Mouse (Mus musculus): Measurements from ENCODE around the gene Gm20517.
"Not testable (repeated sequence)": the region's sequence is repeated elsewhere in the genome, so short reads cannot be mapped to it uniquely, and the experiment has no call there.

The Gm20517 gene

GRCm38 (mm10) chr17:47596839-47597164, 14.6 kb upstream of the Gm20517 start:
- no peak for DNase-seq (ENCODE audit: low spot score)

- DNase-seq (ENCODE audit: low spot score): no peak
Measured at GRCm38 (mm10) chr17:47597261-47597660, 14.1 kb upstream of the Gm20517 start.

DNA sequence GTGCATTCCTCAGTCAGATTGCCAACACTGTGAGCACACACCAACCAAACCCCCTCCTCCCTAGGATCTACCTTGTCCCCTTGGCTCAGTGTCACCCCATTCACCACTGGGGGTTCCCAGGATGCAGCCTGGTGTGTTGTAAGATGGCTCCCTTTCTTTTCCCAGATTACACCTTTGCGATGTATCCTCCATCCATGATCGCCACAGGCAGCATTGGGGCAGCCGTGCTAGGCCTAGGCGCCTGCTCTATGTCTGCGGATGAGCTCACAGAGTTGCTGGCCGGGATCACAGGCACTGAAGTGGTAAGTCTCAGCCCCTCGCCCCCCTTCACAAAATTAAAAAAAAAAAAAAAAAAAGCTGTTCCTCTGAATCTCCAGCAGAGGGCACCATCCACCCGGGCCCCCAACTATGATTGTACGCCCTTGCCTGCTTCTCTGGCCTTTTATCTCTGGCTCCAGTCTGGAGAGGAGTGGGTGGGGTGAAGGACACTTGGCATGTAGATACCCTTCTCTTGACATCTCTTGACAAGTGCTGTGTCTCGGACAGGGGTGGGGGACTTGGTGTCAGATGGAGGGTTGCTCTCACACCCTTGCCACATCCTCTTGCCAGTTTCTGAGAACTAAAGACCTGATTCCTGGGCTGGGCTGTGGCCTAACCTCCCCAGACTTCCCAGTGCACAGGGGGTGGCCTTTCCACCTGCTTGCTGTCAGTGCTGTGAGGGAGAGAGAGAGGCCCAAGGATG, 13.4 kb upstream of the Gm20517 start:
- no peak for DNase-seq (ENCODE audit: low spot score)

DNA sequence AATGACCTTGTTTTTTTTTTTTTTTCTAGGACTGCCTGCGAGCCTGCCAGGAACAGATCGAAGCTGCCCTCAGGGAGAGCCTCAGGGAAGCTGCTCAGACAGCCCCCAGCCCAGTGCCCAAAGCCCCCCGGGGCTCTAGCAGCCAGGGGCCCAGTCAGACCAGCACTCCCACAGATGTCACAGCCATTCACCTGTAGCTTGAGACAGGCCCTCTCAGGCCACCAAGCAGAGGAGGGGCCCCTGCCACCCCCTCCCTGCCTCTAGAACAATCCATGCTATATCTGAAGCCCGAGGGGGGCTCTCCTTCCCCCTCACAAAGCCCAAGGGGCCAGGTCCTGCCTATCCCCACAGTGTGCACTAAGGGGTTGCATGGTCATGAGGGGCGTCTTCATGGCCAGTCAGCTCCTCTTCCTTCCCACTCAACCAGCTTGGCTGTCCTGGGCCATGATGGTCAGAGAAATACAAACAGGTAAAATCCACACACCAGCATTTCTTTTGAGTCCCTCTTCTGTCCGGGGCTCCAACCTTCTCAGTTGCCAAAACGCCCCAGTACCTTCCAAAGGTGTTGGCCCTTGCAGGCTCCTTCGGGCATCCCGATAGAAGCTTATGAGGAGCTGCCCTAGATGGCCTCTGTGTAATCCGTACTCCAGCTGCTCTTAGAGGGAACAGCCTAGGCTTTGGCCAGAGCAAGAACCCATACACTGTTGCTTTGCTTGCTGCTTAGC, 12.6 kb upstream of the Gm20517 start:
- not testable (repeated sequence) for DNase-seq (ENCODE audit: low spot score)

DNA sequence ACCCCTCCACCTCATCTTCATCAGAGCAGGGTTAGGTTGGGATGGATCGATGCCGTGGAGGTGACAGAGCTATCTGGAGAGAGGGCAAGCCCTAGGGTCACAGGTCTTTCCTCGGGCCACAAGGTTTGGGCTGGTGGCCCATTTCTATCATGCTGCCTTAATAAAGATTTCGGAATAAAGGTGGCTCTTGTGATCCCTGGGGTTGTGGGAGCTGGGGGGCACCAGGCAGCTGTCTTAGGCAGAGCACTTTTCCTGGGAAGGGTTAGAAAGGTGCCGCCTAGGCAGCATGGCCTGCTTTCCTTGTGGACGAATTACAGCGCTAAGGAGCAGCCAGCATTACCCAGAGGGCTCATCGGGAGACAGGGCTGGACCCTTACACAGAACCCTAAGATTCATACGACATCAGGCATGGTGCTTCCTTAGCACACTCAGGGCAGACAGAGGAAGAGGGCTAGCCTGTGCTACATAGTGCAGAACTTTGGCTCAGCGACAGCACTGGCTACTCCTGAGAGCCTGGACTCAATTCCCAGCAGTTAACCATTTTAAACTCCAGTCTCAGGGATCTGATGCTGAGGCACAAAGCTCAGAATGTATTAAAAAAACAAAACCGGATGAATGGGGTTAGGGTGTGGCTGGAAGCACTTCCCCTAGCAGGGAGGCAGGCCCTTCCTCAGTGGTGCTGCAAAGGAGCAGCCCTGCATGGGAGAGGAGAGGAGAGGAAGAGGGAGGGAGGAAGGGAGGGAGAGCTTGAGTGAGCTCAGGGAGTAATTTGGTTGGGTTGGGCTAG, 11.7 kb upstream of the Gm20517 start:
- DNase-seq (ENCODE audit: low spot score): no peak

GRCm38 (mm10) chr17:47600601-47601388, 10.6 kb upstream of the Gm20517 start:
- no peak for DNase-seq (ENCODE audit: low spot score)

GRCm38 (mm10) chr17:47601389-47601755, 10.0 kb upstream of the Gm20517 start:
- no peak for DNase-seq (ENCODE audit: low spot score)

DNA sequence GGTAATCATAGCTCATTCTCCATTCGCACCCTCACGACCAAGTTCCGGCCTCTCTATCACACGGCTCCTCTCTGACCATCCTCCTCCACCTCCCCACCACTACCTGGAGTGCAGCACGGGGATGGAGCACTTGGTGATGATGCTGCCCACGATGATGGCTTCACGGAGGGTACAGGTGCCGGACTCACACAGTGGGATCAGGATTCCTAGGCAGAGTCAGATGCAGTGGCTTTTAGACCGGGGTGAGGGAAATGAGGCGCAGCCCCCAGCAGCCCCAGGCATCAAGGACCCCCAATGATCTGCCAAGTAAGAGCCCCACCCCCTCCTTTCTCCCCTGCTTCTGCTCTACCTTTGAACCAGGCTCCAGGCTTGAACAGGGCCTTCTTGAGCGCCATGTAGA, 9.1 kb upstream of the Gm20517 start:
- no peak for DNase-seq (ENCODE audit: low spot score)

DNA sequence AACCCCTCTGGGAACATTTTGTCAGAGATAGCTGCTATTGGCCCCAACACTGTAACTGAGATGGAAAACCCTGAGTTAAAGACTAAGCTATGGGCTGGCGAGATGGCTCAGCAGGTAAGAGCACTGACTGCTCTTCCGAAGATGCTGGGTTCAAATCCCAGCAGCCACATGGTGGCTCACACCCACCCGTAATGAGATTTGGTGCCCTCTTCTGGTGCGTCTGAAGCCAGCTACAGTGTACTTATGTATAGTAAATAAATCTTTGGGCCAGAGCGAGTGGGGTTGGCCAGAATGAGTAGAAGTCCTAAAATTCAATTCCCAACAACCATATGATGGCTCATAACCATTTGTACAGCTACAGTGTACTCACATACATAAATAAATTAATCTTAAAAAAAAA, 5.2 kb upstream of the Gm20517 start:
- no peak for DNase-seq (ENCODE audit: low spot score)

GRCm38 (mm10) chr17:47609182-47609581, 2.2 kb upstream of the Gm20517 start:
- no peak for DNase-seq (ENCODE audit: low spot score)

GRCm38 (mm10) chr17:47611661-47611982, 233 bp downstream of the Gm20517 start:
- DNase-seq (ENCODE audit: low spot score): no peak

- no peak for DNase-seq (ENCODE audit: low spot score)
Measured at GRCm38 (mm10) chr17:47614018-47614417, 2.6 kb downstream of the Gm20517 start.

GRCm38 (mm10) chr17:47616119-47616518, 4.7 kb downstream of the Gm20517 start:
- DNase-seq (ENCODE audit: low spot score): no peak

GRCm38 (mm10) chr17:47616652-47617051, 5.3 kb downstream of the Gm20517 start:
- no peak for DNase-seq (ENCODE audit: low spot score)

GRCm38 (mm10) chr17:47617605-47618307, 6.4 kb downstream of the Gm20517 start:
- no peak for DNase-seq (ENCODE audit: low spot score)

DNA sequence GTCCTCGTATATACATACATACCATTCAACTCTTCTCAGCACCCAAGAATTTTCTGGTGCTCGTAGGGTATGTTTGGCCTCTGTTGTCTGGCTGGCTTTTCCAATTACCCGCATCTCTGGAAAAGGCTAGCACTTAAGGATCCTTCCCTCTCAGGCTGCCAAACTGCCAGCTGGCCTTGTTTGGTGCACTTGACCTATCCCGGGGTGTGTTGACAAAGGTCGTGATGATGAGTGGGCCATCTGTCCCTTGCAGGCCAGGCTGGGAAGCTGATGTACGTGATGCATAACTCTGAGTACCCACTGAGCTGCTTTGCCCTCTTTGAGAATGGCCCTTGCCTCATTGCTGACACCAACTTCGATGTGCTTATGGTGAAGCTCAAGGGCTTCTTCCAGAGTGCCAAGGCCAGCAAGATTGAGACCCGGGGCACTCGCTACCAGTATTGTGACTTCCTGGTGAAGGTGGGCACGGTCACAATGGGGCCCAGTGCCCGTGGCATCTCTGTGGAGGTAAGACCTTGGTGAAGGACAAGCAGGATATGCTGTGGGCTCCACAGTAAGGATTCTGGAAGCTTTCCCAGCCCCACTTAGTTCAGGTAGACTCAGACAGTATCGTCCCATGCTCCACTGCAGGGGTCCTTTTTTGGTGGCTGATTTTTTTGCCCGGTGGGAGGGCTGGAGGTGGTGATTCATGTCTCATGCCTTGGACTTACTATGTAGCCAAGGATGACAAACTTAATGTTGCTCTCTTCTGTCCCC, 7.3 kb downstream of the Gm20517 start:
- DNase-seq (ENCODE audit: low spot score): no peak

GRCm38 (mm10) chr17:47622912-47623554, 11.6 kb downstream of the Gm20517 start:
- no peak for DNase-seq (ENCODE audit: low spot score)

- not testable (repeated sequence) for DNase-seq (ENCODE audit: low spot score)
Measured at GRCm38 (mm10) chr17:47624572-47624971, 13.2 kb downstream of the Gm20517 start.

DNA sequence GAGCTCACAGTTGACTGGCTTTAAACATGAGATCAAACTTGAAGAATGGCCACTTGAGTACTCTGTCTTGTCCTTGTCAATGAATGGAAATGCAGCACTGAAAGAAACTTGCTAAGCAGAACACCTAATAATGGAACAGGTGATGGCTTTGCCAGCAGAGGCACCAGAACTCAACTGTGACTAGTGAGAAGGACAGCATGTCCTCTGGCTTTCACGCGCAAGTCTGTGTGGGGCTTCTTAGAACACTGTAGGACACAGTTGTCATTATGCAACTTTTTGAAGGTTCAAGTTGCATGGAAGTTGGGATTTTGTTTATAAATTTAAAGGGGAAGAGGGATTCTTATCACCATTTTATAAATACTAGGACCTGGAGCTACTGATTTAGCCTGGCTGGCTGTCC, 13.7 kb downstream of the Gm20517 start:
- no peak for DNase-seq (ENCODE audit: low spot score)

DNA sequence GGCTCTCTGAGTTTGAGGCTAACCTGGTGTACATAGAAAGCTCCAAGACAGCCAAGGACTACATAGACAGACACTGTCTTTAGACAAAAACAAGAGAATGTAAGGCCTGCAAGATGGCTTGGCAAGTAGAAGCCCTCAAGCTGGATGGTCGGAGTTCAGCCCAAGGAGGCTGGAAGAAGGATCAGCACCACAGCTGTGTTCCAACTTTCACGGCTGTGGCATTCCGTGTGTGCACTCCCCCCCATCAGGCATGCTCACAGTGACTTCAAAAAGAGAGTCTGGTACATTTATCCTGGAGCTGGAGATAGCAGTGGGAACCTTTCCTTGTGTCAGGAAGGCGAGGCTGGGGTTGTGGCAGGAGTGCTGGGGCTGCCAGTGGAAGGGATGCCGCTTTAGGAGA, 14.6 kb downstream of the Gm20517 start:
- no peak for DNase-seq (ENCODE audit: low spot score)
